Mouse (Mus musculus): Measurements from ENCODE around the gene Carns1. TPM values are rescaled to one million over a fixed set of nuclear protein-coding genes. Genes with fewer than 3 reads are reported as not detected.
"Not testable (repeated sequence)": the region's sequence is repeated elsewhere in the genome, so short reads cannot be mapped to it uniquely, and the experiment has no call there.

Gene Carns1
- polyA plus RNA-seq, 1 experiment from 2014 or later: 3.1 TPM

DNA sequence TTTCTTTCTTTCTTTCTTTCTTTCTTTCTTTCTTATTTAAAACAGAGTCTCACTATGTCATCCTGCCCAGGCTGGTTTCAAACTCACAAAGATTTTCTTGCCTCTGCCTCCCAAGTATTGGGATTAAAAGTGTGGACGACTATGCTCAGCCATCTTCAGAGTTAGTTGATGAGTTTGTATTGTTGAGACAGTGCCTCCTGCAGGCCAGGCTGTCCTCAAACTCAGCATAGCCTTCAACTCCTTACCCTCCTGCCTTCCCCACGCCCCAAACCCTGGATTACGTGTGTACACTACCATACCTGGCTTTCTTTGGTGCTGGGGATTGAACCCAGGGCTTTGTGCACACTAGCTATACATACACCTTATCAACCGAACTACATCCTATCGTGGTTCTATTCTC, 38.8 kb downstream of the Carns1 start:
- Histone ChIP-seq H3K4me3 (ENCODE audit: low read depth, low read length) (no peak overlapping the region), H3K27ac (ENCODE audit: low read depth) (no peak overlapping the region), H3K9me3 (ENCODE audit: control insufficient read depth, low read length) (no peaks in the 10 kb centered on the region), H3K4me2 (ENCODE audit: low read length) (no peak overlapping the region), H3K9ac (ENCODE audit: low read length) (no peak overlapping the region), H3K4me1 (replicated peaks; ENCODE audit: control insufficient read depth, insufficient read depth, low read length) (no peaks in the 10 kb centered on the region), H3K36me3 (ENCODE audit: control insufficient read depth, insufficient read depth, low read length) (peaks cover 19% of the 10 kb centered on the region), H3K27me3 (replicated peaks; ENCODE audit: control insufficient read depth, insufficient read depth, low read length) (no peaks in the 10 kb centered on the region)
- 78% methylated on average over 5 of the region's 5 CpGs for WGBS
- no peak for DNase-seq (ENCODE audit: low spot score)
- no peak for ATAC-seq (replicated peaks; ENCODE audit: low FRiP score, low TSS enrichment, low read depth)

DNA sequence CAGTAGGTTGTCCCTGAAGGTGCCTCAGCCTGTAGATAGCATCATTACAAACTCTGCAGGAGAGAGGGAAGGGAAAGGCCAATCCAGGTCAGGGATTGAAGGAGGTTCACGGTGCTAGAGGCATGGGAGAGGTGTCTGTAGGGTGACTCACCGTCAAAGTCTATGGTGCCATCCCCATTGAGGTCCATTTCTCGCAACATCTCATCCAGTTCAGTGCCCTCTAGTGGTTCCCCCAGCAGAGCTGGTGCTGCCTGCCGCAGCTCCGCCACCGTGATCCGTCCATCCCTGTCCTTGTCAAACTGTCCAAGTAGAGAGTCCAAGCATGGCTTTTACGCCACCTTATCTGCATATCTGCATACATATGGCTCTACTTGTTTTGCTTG, 39.3 kb downstream of the Carns1 start:
- not testable (repeated sequence) for H3K4me3 ChIP-seq (ENCODE audit: low read depth, low read length); H3K9me3 ChIP-seq (ENCODE audit: control insufficient read depth, low read length); H3K27ac ChIP-seq (ENCODE audit: low read depth); H3K4me2 ChIP-seq (ENCODE audit: low read length); H3K27me3 ChIP-seq (replicated peaks; ENCODE audit: control insufficient read depth, insufficient read depth, low read length); DNase-seq (ENCODE audit: low spot score); H3K9ac ChIP-seq (ENCODE audit: low read length); H3K4me1 ChIP-seq (replicated peaks; ENCODE audit: control insufficient read depth, insufficient read depth, low read length)
- ATAC-seq (replicated peaks; ENCODE audit: low FRiP score, low TSS enrichment, low read depth): peak; percentile 43; the same call in 1 of the 2 replicates
- H3K36me3 ChIP-seq (ENCODE audit: control insufficient read depth, insufficient read depth, low read length): peaks cover 25% of the 10 kb centered on the region
- 27% methylated on average over 8 of the region's 8 CpGs for whole genome bisulfite sequencing

DNA sequence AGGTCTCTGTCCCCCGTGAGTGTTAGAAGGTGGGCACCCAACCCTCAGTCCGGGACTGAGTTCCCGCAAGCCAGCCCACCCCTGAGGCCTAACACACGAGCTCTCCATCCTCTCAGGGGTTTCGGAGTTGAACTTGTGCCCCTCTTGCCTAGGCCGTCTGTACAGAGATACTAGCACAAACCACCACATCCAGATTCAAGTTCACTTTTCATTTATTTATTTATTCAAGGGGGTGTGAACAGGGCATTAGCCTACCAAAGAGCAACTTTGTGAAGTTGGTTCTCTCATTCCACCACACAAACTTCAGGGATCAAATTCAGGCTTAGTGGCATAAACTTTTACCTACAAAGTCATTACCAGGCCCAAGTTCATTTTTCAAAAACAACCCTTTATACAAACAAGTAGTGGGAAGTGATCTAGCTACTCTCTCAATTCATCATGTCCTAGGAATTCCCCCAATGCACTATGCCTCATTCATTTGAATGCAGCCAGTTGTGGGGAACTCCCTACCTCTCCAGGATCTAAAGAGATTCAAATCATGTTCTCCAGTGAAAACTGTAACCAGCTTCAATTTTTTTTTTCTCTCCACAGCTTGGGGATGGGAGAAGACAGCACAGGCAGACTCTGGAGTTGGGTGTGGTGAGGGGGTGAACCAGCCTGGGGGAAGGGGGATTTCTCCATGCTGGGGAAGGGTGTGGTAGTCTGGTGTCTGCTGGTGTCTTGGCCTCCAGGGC, 39.9 kb downstream of the Carns1 start:
- H3K9me3 ChIP-seq (ENCODE audit: control insufficient read depth, low read length); H3K4me2 ChIP-seq (ENCODE audit: low read length); ATAC-seq (replicated peaks; ENCODE audit: low FRiP score, low TSS enrichment, low read depth); H3K27me3 ChIP-seq (replicated peaks; ENCODE audit: control insufficient read depth, insufficient read depth, low read length); H3K4me3 ChIP-seq (ENCODE audit: low read depth, low read length); H3K4me1 ChIP-seq (replicated peaks; ENCODE audit: control insufficient read depth, insufficient read depth, low read length); H3K27ac ChIP-seq (ENCODE audit: low read depth); DNase-seq (ENCODE audit: low spot score); H3K9ac ChIP-seq (ENCODE audit: low read length): not testable (repeated sequence)
- peaks cover 30% of the 10 kb centered on the region for H3K36me3 ChIP-seq (ENCODE audit: control insufficient read depth, insufficient read depth, low read length)
- 89% methylated on average over 6 of the region's 6 CpGs for WGBS

DNA sequence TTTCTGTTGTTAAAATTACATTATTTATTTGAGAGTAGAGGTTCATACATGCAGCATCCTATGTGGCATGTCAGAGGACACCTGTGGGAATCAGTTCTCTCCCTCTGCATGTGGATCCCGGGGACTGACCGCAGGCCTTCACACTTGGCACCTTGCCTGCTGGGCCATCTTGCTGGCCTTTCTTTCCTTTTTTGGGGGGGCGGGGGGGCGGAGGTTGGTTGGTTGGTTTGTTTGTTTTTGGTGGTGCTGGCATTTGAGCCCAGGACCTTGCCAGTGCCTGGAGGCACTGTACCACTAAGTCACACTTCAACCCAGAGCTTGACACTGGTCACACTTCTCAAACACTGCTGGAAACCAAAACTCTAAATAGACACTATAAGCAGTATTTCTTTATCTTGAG, 40.9 kb downstream of the Carns1 start:
- H3K36me3 ChIP-seq (ENCODE audit: control insufficient read depth, insufficient read depth, low read length): peaks cover 38% of the 10 kb centered on the region
- 90% methylated on average over 4 of the region's 4 CpGs for WGBS
- no peak overlapping the region for H3K4me3 ChIP-seq (ENCODE audit: low read depth, low read length)
- H3K4me2 ChIP-seq (ENCODE audit: low read length): no peak overlapping the region
- H3K4me1 ChIP-seq (replicated peaks; ENCODE audit: control insufficient read depth, insufficient read depth, low read length): no peaks in the 10 kb centered on the region
- ATAC-seq (replicated peaks; ENCODE audit: low FRiP score, low TSS enrichment, low read depth) (no peak), DNase-seq (ENCODE audit: low spot score) (no peak)
- no peak overlapping the region for H3K9ac ChIP-seq (ENCODE audit: low read length)
- no peaks in the 10 kb centered on the region for H3K27me3 ChIP-seq (replicated peaks; ENCODE audit: control insufficient read depth, insufficient read depth, low read length)
- H3K27ac ChIP-seq (ENCODE audit: low read depth): no peak overlapping the region
- H3K9me3 ChIP-seq (ENCODE audit: control insufficient read depth, low read length): no peaks in the 10 kb centered on the region

DNA sequence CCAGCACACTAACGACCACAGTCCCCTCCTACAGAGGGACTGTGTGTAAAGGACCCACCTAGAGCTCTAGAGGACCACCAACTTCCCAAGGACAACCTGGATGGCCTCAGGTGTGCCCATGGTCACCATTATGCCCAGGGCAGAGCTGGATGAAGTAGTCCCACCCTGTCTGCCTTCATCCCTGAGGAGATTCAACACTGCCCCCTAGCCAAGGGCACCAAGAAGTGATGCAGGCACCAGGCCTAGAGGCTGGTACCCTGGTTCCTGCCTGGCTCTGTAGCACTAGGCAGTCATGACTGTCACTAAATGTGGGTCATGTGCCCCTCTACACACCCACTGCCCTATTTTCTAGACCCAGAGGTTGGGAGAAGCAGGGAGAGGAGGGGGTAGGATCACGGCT, 43.5 kb downstream of the Carns1 start:
- DNase-seq (ENCODE audit: low spot score) (no peak), ATAC-seq (replicated peaks; ENCODE audit: low FRiP score, low TSS enrichment, low read depth) (no peak)
- H3K4me2 ChIP-seq (ENCODE audit: low read length): no peak overlapping the region
- no peak overlapping the region for H3K9ac ChIP-seq (ENCODE audit: low read length)
- H3K27me3 ChIP-seq (replicated peaks; ENCODE audit: control insufficient read depth, insufficient read depth, low read length): no peaks in the 10 kb centered on the region
- peaks cover 52% of the 10 kb centered on the region for H3K36me3 ChIP-seq (ENCODE audit: control insufficient read depth, insufficient read depth, low read length)
- WGBS: 90% methylated on average over 2 of the region's 2 CpGs
- no peaks in the 10 kb centered on the region for H3K9me3 ChIP-seq (ENCODE audit: control insufficient read depth, low read length)
- peaks cover 5% of the 10 kb centered on the region for H3K4me1 ChIP-seq (replicated peaks; ENCODE audit: control insufficient read depth, insufficient read depth, low read length)
- H3K4me3 ChIP-seq (ENCODE audit: low read depth, low read length): no peak overlapping the region
- H3K27ac ChIP-seq (ENCODE audit: low read depth): no peak overlapping the region

DNA sequence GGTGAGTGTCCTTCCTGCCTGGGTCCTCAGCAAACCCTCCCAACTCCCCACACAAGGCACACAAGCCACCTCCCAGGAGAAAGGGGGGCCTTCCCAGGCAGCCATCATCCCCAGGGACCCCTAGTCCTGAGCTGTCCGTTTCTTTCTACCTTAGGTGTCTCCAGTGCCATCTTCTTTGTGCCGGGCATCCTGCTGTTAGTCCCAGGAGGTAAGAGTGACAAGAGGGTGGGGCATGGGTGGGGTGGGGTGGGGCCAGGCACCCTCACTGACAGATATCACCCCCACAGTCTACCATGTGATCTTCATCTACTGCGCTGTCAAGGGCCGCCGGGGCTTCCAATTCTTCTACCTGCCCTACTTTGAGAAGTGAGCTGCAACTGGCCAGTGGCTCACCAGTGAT, 44.2 kb downstream of the Carns1 start:
- 94% methylated on average over 5 of the region's 5 CpGs for WGBS
- no peak overlapping the region for H3K9ac ChIP-seq (ENCODE audit: low read length)
- peaks cover 7% of the 10 kb centered on the region for H3K4me1 ChIP-seq (replicated peaks; ENCODE audit: control insufficient read depth, insufficient read depth, low read length)
- no peaks in the 10 kb centered on the region for H3K9me3 ChIP-seq (ENCODE audit: control insufficient read depth, low read length)
- H3K4me3 ChIP-seq (ENCODE audit: low read depth, low read length): no peak overlapping the region
- ATAC-seq (replicated peaks; ENCODE audit: low FRiP score, low TSS enrichment, low read depth) (no peak), DNase-seq (ENCODE audit: low spot score) (no peak)
- no peaks in the 10 kb centered on the region for H3K27me3 ChIP-seq (replicated peaks; ENCODE audit: control insufficient read depth, insufficient read depth, low read length)
- H3K36me3 ChIP-seq (ENCODE audit: control insufficient read depth, insufficient read depth, low read length): peaks cover 52% of the 10 kb centered on the region
- no peak overlapping the region for H3K27ac ChIP-seq (ENCODE audit: low read depth)
- no peak overlapping the region for H3K4me2 ChIP-seq (ENCODE audit: low read length)

DNA sequence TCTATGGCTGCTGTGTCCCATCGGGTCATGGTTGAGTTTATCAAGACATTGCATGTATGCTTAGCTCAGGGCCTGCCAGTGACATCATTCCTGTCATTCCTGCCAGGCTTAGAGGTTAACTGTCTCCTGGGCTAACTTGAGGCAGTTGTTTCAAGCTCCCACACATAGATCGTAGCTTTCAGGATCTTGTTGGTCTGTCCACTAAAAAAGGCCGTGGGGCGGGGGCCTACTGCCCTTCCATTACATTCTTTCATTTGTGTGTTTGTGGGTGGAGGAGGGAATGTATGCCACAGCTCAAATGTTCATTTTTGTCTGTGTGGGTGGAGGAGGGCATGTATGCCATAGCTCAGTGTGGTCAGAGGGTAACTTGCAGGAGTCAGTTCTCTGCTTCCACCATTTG, 45.2 kb downstream of the Carns1 start:
- 86% methylated on average over 4 of the region's 4 CpGs for WGBS

DNA sequence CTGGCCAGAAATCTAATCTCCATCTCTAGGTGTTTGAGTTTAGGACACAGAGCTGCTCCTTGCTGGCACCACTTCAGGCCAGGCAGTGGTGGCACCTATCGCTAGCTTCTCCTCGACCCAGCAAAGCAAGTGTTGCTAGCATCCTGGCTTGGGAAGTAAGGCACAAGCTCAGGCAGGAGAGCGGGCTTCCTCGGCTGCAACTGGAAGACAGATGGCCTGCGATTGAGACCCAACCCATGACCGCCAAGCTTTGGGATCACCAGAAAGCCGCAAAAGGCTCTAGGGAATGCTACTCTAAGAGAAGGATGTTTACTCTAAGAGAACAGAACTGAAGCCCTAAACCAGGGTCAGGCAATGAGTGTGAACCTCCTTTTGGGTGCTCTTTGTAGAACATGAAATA, 45.8 kb downstream of the Carns1 start:
- no peak overlapping the region for H3K4me2 ChIP-seq (ENCODE audit: low read length)
- WGBS: 91% methylated on average over 7 of the region's 7 CpGs
- peaks cover 13% of the 10 kb centered on the region for H3K4me1 ChIP-seq (replicated peaks; ENCODE audit: control insufficient read depth, insufficient read depth, low read length)
- no peaks in the 10 kb centered on the region for H3K9me3 ChIP-seq (ENCODE audit: control insufficient read depth, low read length)
- H3K9ac ChIP-seq (ENCODE audit: low read length): no peak overlapping the region
- ATAC-seq (replicated peaks; ENCODE audit: low FRiP score, low TSS enrichment, low read depth) (no peak), DNase-seq (ENCODE audit: low spot score) (no peak)
- H3K4me3 ChIP-seq (ENCODE audit: low read depth, low read length): no peak overlapping the region
- H3K27me3 ChIP-seq (replicated peaks; ENCODE audit: control insufficient read depth, insufficient read depth, low read length): no peaks in the 10 kb centered on the region
- peaks cover 52% of the 10 kb centered on the region for H3K36me3 ChIP-seq (ENCODE audit: control insufficient read depth, insufficient read depth, low read length)
- H3K27ac ChIP-seq (ENCODE audit: low read depth): no peak overlapping the region

More for the DNA sequence above, 45.2 kb downstream of the Carns1 start:
- Histone ChIP-seq H3K36me3 (ENCODE audit: control insufficient read depth, insufficient read depth, low read length) (peaks cover 52% of the 10 kb centered on the region), H3K9me3 (ENCODE audit: control insufficient read depth, low read length) (no peaks in the 10 kb centered on the region), H3K9ac (ENCODE audit: low read length) (no peak overlapping the region), H3K4me3 (ENCODE audit: low read depth, low read length) (no peak overlapping the region), H3K4me2 (ENCODE audit: low read length) (no peak overlapping the region), H3K27me3 (replicated peaks; ENCODE audit: control insufficient read depth, insufficient read depth, low read length) (no peaks in the 10 kb centered on the region), H3K4me1 (replicated peaks; ENCODE audit: control insufficient read depth, insufficient read depth, low read length) (peaks cover 8% of the 10 kb centered on the region), H3K27ac (ENCODE audit: low read depth) (no peak overlapping the region)
- DNase-seq (ENCODE audit: low spot score): no peak
- no peak for ATAC-seq (replicated peaks; ENCODE audit: low FRiP score, low TSS enrichment, low read depth)
